Mouse (Mus musculus) embryonic facial prominence, embryonic 10.5 days (tissue): ENCODE data around the gene Top2a. TPM values are rescaled to one million over a fixed set of nuclear protein-coding genes. Genes with fewer than 3 reads are reported as not detected.
A peak's percentile ranks its signal among the peaks of the same experiment; 100 is the strongest.

Experiments used
- DNase-seq: peaks from one replicate; pipeline ENCODE4 v3.0.0-alpha.2; 2017; ENCODE audit warnings: low spot score
- H3K27ac ChIP-seq: fragments of 300-500 bp; sonication (generic); replicated peaks from 2 replicates; pipeline ENCODE4 v1.5.1; 2016; ENCODE audit warnings: mild to moderate bottlenecking
- H3K27me3 ChIP-seq: fragments of 300-500 bp; sonication (generic); replicated peaks from 2 replicates; pipeline ENCODE4 v1.6.1; 2016; ENCODE audit warnings: low read depth, mild to moderate bottlenecking; ENCODE audit not compliant: poor library complexity, severe bottlenecking
- H3K36me3 ChIP-seq: fragments of 300-500 bp; sonication (generic); replicated peaks from 2 replicates; pipeline ENCODE4 v1.6.1; 2016; ENCODE audit warnings: mild to moderate bottlenecking, moderate library complexity
- H3K4me1 ChIP-seq: fragments of 300-500 bp; sonication (generic); 2 replicates; pipeline ENCODE4 v1.6.1; 2016
- H3K4me3 ChIP-seq: fragments of 300-500 bp; sonication (generic); 2 replicates; pipeline ENCODE4 v1.5.1; 2016; ENCODE audit warnings: mild to moderate bottlenecking, moderate library complexity
- H3K9me3 ChIP-seq: fragments of 300-500 bp; sonication (generic); 2 replicates; pipeline ENCODE4 v1.6.1; 2016; ENCODE audit warnings: mild to moderate bottlenecking
- WGBS: fragments of 180-500 bp; shearing (Covaris S2); methylation state at CpG from one replicate; pipeline ENCODE4 v1.1.7; 2016; 5-methylcytosine and 5-hydroxymethylcytosine counted together
- polyA plus RNA-seq: library from polyadenylated mRNA; unstranded; fragments of >200 nt; fragmentation: Nextera tagmentation; extraction: Ambion mirVana; gene quantifications from 2 replicates; pipeline ENCODE4 v1.2.1, GENCODE M21; 2016

Gene Top2a
- polyA plus RNA-seq, 1 experiment from 2014 or later: 336 TPM

- 68% methylated on average over 6 of the region's 6 CpGs for WGBS
- H3K27me3 ChIP-seq: no peaks in the 10 kb centered on the region
- peaks cover 28% of the 10 kb centered on the region for H3K4me1 ChIP-seq
- no peak overlapping the region for H3K4me3 ChIP-seq
- H3K9me3 ChIP-seq: no peaks in the 10 kb centered on the region
- peak overlapping the region; percentile 24; the same call in 1 of the 2 replicates for H3K27ac ChIP-seq
- no peaks in the 10 kb centered on the region for H3K36me3 ChIP-seq
- DNase-seq: no peak
Measured at GRCm38 (mm10) chr11:99036254-99036653, 12.3 kb upstream of the Top2a start.

- Histone ChIP-seq H3K36me3 (no peaks in the 10 kb centered on the region), H3K27me3 (no peaks in the 10 kb centered on the region), H3K4me3 (no peak overlapping the region), H3K4me1 (peaks cover 19% of the 10 kb centered on the region), H3K9me3 (no peaks in the 10 kb centered on the region), H3K27ac (no peak overlapping the region; the same call in 1 of the 2 replicates)
- WGBS: 76% methylated on average over 4 of the region's 4 CpGs
- no peak for DNase-seq
Measured at GRCm38 (mm10) chr11:99035350-99035749, 11.4 kb upstream of the Top2a start.

GRCm38 (mm10) chr11:99026899-99027440 lies 3.0 kb upstream of the Top2a start:
- H3K4me1 ChIP-seq: peaks cover 19% of the 10 kb centered on the region
- no peak for DNase-seq
- H3K27me3 ChIP-seq: no peaks in the 10 kb centered on the region
- H3K9me3 ChIP-seq: no peaks in the 10 kb centered on the region
- H3K27ac ChIP-seq: no peak overlapping the region
- WGBS: 88% methylated on average over 12 of the region's 12 CpGs
- peaks cover 8% of the 10 kb centered on the region for H3K36me3 ChIP-seq
- no peak overlapping the region for H3K4me3 ChIP-seq

GRCm38 (mm10) chr11:99025878-99026277 lies 1.9 kb upstream of the Top2a start:
- WGBS: 88% methylated on average over 6 of the region's 6 CpGs
- H3K4me3 ChIP-seq: no peak overlapping the region; the same call in 1 of the 2 replicates
- peak overlapping the region; percentile 12; the same call in 1 of the 2 replicates for H3K27ac ChIP-seq
- H3K36me3 ChIP-seq: peaks cover 19% of the 10 kb centered on the region
- H3K4me1 ChIP-seq: peaks cover 23% of the 10 kb centered on the region
- H3K27me3 ChIP-seq: no peaks in the 10 kb centered on the region
- no peak for DNase-seq
- no peaks in the 10 kb centered on the region for H3K9me3 ChIP-seq

- WGBS: 52% methylated on average over 18 of the region's 18 CpGs
- peaks cover 31% of the 10 kb centered on the region for H3K36me3 ChIP-seq
- peak overlapping the region; percentile 92 for H3K4me3 ChIP-seq
- no peaks in the 10 kb centered on the region for H3K9me3 ChIP-seq
- no peak for DNase-seq
- H3K27me3 ChIP-seq: no peaks in the 10 kb centered on the region
- H3K27ac ChIP-seq: peak overlapping the region; percentile 86
- peaks cover 23% of the 10 kb centered on the region for H3K4me1 ChIP-seq
Measured at GRCm38 (mm10) chr11:99024468-99025134, 612 bp upstream of the Top2a start.

GRCm38 (mm10) chr11:99023094-99023493 lies 895 bp downstream of the Top2a start:
- H3K4me1 ChIP-seq: peaks cover 23% of the 10 kb centered on the region
- H3K27ac ChIP-seq: peak overlapping the region; percentile 97
- no peaks in the 10 kb centered on the region for H3K27me3 ChIP-seq
- WGBS: 11% methylated on average over 4 of the region's 4 CpGs
- DNase-seq: no peak
- no peaks in the 10 kb centered on the region for H3K9me3 ChIP-seq
- peaks cover 46% of the 10 kb centered on the region for H3K36me3 ChIP-seq
- H3K4me3 ChIP-seq: peak overlapping the region; percentile 92

- Histone ChIP-seq H3K4me3 (peak overlapping the region; percentile 92), H3K27ac (peak overlapping the region; percentile 97; the same call in 1 of the 2 replicates), H3K9me3 (no peaks in the 10 kb centered on the region), H3K4me1 (peaks cover 23% of the 10 kb centered on the region), H3K36me3 (peaks cover 52% of the 10 kb centered on the region), H3K27me3 (no peaks in the 10 kb centered on the region)
- 84% methylated on average over 5 of the region's 5 CpGs for WGBS
- DNase-seq: no peak
Measured at GRCm38 (mm10) chr11:99022384-99022933, 1.5 kb downstream of the Top2a start.

GRCm38 (mm10) chr11:99019844-99020243 lies 4.1 kb downstream of the Top2a start:
- no peaks in the 10 kb centered on the region for H3K9me3 ChIP-seq
- no peak for DNase-seq

GRCm38 (mm10) chr11:99013856-99014255 lies 10.1 kb downstream of the Top2a start:
- Histone ChIP-seq H3K4me3 (no peak overlapping the region), H3K4me1 (no peaks in the 10 kb centered on the region), H3K27me3 (no peaks in the 10 kb centered on the region), H3K27ac (no peak overlapping the region), H3K36me3 (peaks cover 100% of the 10 kb centered on the region), H3K9me3 (no peaks in the 10 kb centered on the region)
- 99% methylated on average over 1 of the region's 1 CpGs for WGBS
- no peak for DNase-seq

More at GRCm38 (mm10) chr11:99019844-99020243, 4.1 kb downstream of the Top2a start:
- no peak overlapping the region for H3K27ac ChIP-seq
- H3K36me3 ChIP-seq: peaks cover 78% of the 10 kb centered on the region
- peaks cover 19% of the 10 kb centered on the region for H3K4me1 ChIP-seq
- 97% methylated on average over 6 of the region's 6 CpGs for WGBS
- no peak overlapping the region for H3K4me3 ChIP-seq
- H3K27me3 ChIP-seq: no peaks in the 10 kb centered on the region

GRCm38 (mm10) chr11:99010706-99011105 lies 13.3 kb downstream of the Top2a start:
- 95% methylated on average over 5 of the region's 5 CpGs for WGBS
- no peak overlapping the region for H3K4me3 ChIP-seq
- peaks cover 100% of the 10 kb centered on the region for H3K36me3 ChIP-seq
- DNase-seq: no peak
- H3K9me3 ChIP-seq: no peaks in the 10 kb centered on the region
- H3K27ac ChIP-seq: no peak overlapping the region
- H3K27me3 ChIP-seq: no peaks in the 10 kb centered on the region
- H3K4me1 ChIP-seq: no peaks in the 10 kb centered on the region

- H3K36me3 ChIP-seq: peaks cover 100% of the 10 kb centered on the region
- H3K9me3 ChIP-seq: no peaks in the 10 kb centered on the region
- no peak overlapping the region for H3K4me3 ChIP-seq
- no peaks in the 10 kb centered on the region for H3K27me3 ChIP-seq
- DNase-seq: no peak
- no peak overlapping the region for H3K27ac ChIP-seq
- no peaks in the 10 kb centered on the region for H3K4me1 ChIP-seq
- WGBS: 91% methylated on average over 4 of the region's 4 CpGs
Measured at GRCm38 (mm10) chr11:99010124-99010523, 13.9 kb downstream of the Top2a start.

GRCm38 (mm10) chr11:99006788-99007187 lies 17.2 kb downstream of the Top2a start:
- Histone ChIP-seq H3K4me1 (no peaks in the 10 kb centered on the region), H3K4me3 (no peak overlapping the region), H3K36me3 (peaks cover 100% of the 10 kb centered on the region), H3K27ac (no peak overlapping the region), H3K9me3 (no peaks in the 10 kb centered on the region), H3K27me3 (no peaks in the 10 kb centered on the region)
- 97% methylated on average over 9 of the region's 9 CpGs for WGBS
- no peak for DNase-seq

GRCm38 (mm10) chr11:98999243-98999642 lies 24.7 kb downstream of the Top2a start:
- Histone ChIP-seq H3K9me3 (no peaks in the 10 kb centered on the region), H3K4me1 (no peaks in the 10 kb centered on the region), H3K4me3 (no peak overlapping the region), H3K27ac (no peak overlapping the region), H3K36me3 (peaks cover 100% of the 10 kb centered on the region), H3K27me3 (no peaks in the 10 kb centered on the region)
- WGBS: 91% methylated on average over 11 of the region's 11 CpGs
- no peak for DNase-seq
